Mouse (Mus musculus): ENCODE measurements at regions not wholly inside any gene's neighbourhood (a gene's known extent, or its start where the extent isn't known, plus 50 kb on each side); places are given as distances from the start of the nearest gene placed in this dataset.

GRCm38 (mm10) chr16:29896393-29896792, 167.8 kb upstream of the Hes1 start:
- no peak overlapping the region for H3K9ac ChIP-seq
- no peak overlapping the region for H3K4me2 ChIP-seq
- H3K4me3 ChIP-seq: no peak overlapping the region
- 77% methylated on average over 4 of the region's 4 CpGs for WGBS
- H3K27ac ChIP-seq: no peak overlapping the region
- no peaks in the 10 kb centered on the region for H3K36me3 ChIP-seq
- H3K4me1 ChIP-seq (replicated peaks): peaks cover 24% of the 10 kb centered on the region
- no peaks in the 10 kb centered on the region for H3K9me3 ChIP-seq (replicated peaks)
- no peaks in the 10 kb centered on the region for H3K27me3 ChIP-seq
- no peak for ATAC-seq (replicated peaks; ENCODE audit: insufficient number of reproducible peaks, insufficient read depth, low FRiP score, low read depth)

- Histone ChIP-seq H3K36me3 (no peaks in the 10 kb centered on the region), H3K9ac (no peak overlapping the region), H3K27ac (no peak overlapping the region), H3K4me2 (no peak overlapping the region), H3K4me3 (no peak overlapping the region), H3K27me3 (0 out of 2 replicates have a peak, but pooled peaks cover 4% of the 10 kb centered on the region), H3K9me3 (replicated peaks) (no peaks in the 10 kb centered on the region), H3K4me1 (replicated peaks) (no peaks in the 10 kb centered on the region; the same call in 1 of the 2 replicates)
- WGBS: 68% methylated on average over 8 of the region's 8 CpGs
- ATAC-seq (replicated peaks; ENCODE audit: insufficient number of reproducible peaks, insufficient read depth, low FRiP score, low read depth): no peak
These were observed 160.7 kb upstream of the Hes1 start for GRCm38 (mm10) chr16:29903510-29903909.

GRCm38 (mm10) chr16:29904183-29904775, 159.9 kb upstream of the Hes1 start:
- Histone ChIP-seq H3K27ac (no peak overlapping the region), H3K9me3 (replicated peaks) (no peaks in the 10 kb centered on the region), H3K4me1 (replicated peaks) (no peaks in the 10 kb centered on the region; the same call in 1 of the 2 replicates), H3K27me3 (0 out of 2 replicates have a peak, but pooled peaks cover 4% of the 10 kb centered on the region), H3K9ac (no peak overlapping the region), H3K4me3 (no peak overlapping the region), H3K4me2 (no peak overlapping the region), H3K36me3 (no peaks in the 10 kb centered on the region)
- WGBS: 79% methylated on average over 9 of the region's 9 CpGs
- no peak for ATAC-seq (replicated peaks; ENCODE audit: insufficient number of reproducible peaks, insufficient read depth, low FRiP score, low read depth)

GRCm38 (mm10) chr16:29907331-29907730, 156.9 kb upstream of the Hes1 start:
- Histone ChIP-seq H3K9me3 (replicated peaks) (no peaks in the 10 kb centered on the region), H3K4me3 (no peak overlapping the region)

GRCm38 (mm10) chr16:29908031-29908430, 156.2 kb upstream of the Hes1 start:
- Histone ChIP-seq H3K4me2 (no peak overlapping the region), H3K36me3 (no peaks in the 10 kb centered on the region), H3K27ac (no peak overlapping the region), H3K9me3 (replicated peaks) (no peaks in the 10 kb centered on the region), H3K4me3 (no peak overlapping the region), H3K9ac (no peak overlapping the region), H3K27me3 (0 out of 2 replicates have a peak, but pooled peaks cover 4% of the 10 kb centered on the region), H3K4me1 (replicated peaks) (no peaks in the 10 kb centered on the region; the same call in 1 of the 2 replicates)
- WGBS: 55% methylated on average over 8 of the region's 8 CpGs
- ATAC-seq (replicated peaks; ENCODE audit: insufficient number of reproducible peaks, insufficient read depth, low FRiP score, low read depth): no peak

More at GRCm38 (mm10) chr16:29907331-29907730, 156.9 kb upstream of the Hes1 start:
- Histone ChIP-seq H3K9ac (no peak overlapping the region), H3K27ac (no peak overlapping the region), H3K4me1 (replicated peaks) (no peaks in the 10 kb centered on the region; the same call in 1 of the 2 replicates), H3K4me2 (no peak overlapping the region), H3K27me3 (0 out of 2 replicates have a peak, but pooled peaks cover 4% of the 10 kb centered on the region), H3K36me3 (no peaks in the 10 kb centered on the region)
- no peak for ATAC-seq (replicated peaks; ENCODE audit: insufficient number of reproducible peaks, insufficient read depth, low FRiP score, low read depth)
- WGBS: 75% methylated on average over 7 of the region's 7 CpGs

GRCm38 (mm10) chr16:29909923-29910465, 154.2 kb upstream of the Hes1 start:
- Histone ChIP-seq H3K9ac (no peak overlapping the region), H3K4me2 (no peak overlapping the region), H3K36me3 (no peaks in the 10 kb centered on the region), H3K27me3 (0 out of 2 replicates have a peak, but pooled peaks cover 4% of the 10 kb centered on the region), H3K4me3 (no peak overlapping the region), H3K27ac (no peak overlapping the region), H3K4me1 (replicated peaks) (no peaks in the 10 kb centered on the region), H3K9me3 (replicated peaks) (no peaks in the 10 kb centered on the region)
- 52% methylated on average over 5 of the region's 5 CpGs for WGBS
- ATAC-seq (replicated peaks; ENCODE audit: insufficient number of reproducible peaks, insufficient read depth, low FRiP score, low read depth): no peak

- Histone ChIP-seq H3K4me2 (no peak overlapping the region), H3K9me3 (replicated peaks) (no peaks in the 10 kb centered on the region), H3K27me3 (no peaks in the 10 kb centered on the region), H3K36me3 (no peaks in the 10 kb centered on the region), H3K9ac (no peak overlapping the region), H3K4me3 (no peak overlapping the region), H3K27ac (no peak overlapping the region), H3K4me1 (replicated peaks) (peaks cover 3% of the 10 kb centered on the region; the same call in 1 of the 2 replicates)
- 0 out of 2 replicates have a peak, but pooled peaks have one; percentile 39 for ATAC-seq (replicated peaks; ENCODE audit: insufficient number of reproducible peaks, insufficient read depth, low FRiP score, low read depth)
- WGBS: 57% methylated on average over 7 of the region's 7 CpGs
These were observed 153.0 kb upstream of the Hes1 start for GRCm38 (mm10) chr16:29911164-29911571.

GRCm38 (mm10) chr16:29913357-29914010, 150.7 kb upstream of the Hes1 start:
- peaks cover 3% of the 10 kb centered on the region; the same call in 1 of the 2 replicates for H3K4me1 ChIP-seq (replicated peaks)
- no peak overlapping the region for H3K4me3 ChIP-seq
- no peak overlapping the region for H3K4me2 ChIP-seq
- H3K27ac ChIP-seq: no peak overlapping the region
- no peaks in the 10 kb centered on the region for H3K27me3 ChIP-seq
- no peak for ATAC-seq (replicated peaks; ENCODE audit: insufficient number of reproducible peaks, insufficient read depth, low FRiP score, low read depth)
- H3K9ac ChIP-seq: no peak overlapping the region
- 65% methylated on average over 8 of the region's 8 CpGs for WGBS
- H3K9me3 ChIP-seq (replicated peaks): no peaks in the 10 kb centered on the region
- no peaks in the 10 kb centered on the region for H3K36me3 ChIP-seq

GRCm38 (mm10) chr16:29915346-29915745, 148.8 kb upstream of the Hes1 start:
- Histone ChIP-seq H3K4me2 (no peak overlapping the region), H3K27me3 (no peaks in the 10 kb centered on the region), H3K36me3 (no peaks in the 10 kb centered on the region), H3K27ac (no peak overlapping the region), H3K4me1 (replicated peaks) (peaks cover 3% of the 10 kb centered on the region; the same call in 1 of the 2 replicates), H3K4me3 (no peak overlapping the region), H3K9me3 (replicated peaks) (no peaks in the 10 kb centered on the region), H3K9ac (no peak overlapping the region)
- 68% methylated on average over 11 of the region's 11 CpGs for WGBS
- no peak for ATAC-seq (replicated peaks; ENCODE audit: insufficient number of reproducible peaks, insufficient read depth, low FRiP score, low read depth)

- Histone ChIP-seq H3K4me2 (no peak overlapping the region), H3K9me3 (replicated peaks) (no peaks in the 10 kb centered on the region), H3K4me3 (no peak overlapping the region), H3K27ac (no peak overlapping the region), H3K4me1 (replicated peaks) (peaks cover 6% of the 10 kb centered on the region; the same call in 1 of the 2 replicates), H3K36me3 (no peaks in the 10 kb centered on the region), H3K27me3 (no peaks in the 10 kb centered on the region), H3K9ac (no peak overlapping the region)
- WGBS: 62% methylated on average over 3 of the region's 3 CpGs
- ATAC-seq (replicated peaks; ENCODE audit: insufficient number of reproducible peaks, insufficient read depth, low FRiP score, low read depth): no peak
These were observed 146.2 kb upstream of the Hes1 start for GRCm38 (mm10) chr16:29917989-29918388.

- Histone ChIP-seq H3K36me3 (no peaks in the 10 kb centered on the region), H3K4me3 (no peak overlapping the region), H3K4me1 (replicated peaks) (peaks cover 6% of the 10 kb centered on the region; the same call in 1 of the 2 replicates), H3K27ac (no peak overlapping the region), H3K27me3 (no peaks in the 10 kb centered on the region), H3K9ac (no peak overlapping the region), H3K4me2 (no peak overlapping the region), H3K9me3 (replicated peaks) (no peaks in the 10 kb centered on the region)
- WGBS: 82% methylated on average over 6 of the region's 6 CpGs
- no peak for ATAC-seq (replicated peaks; ENCODE audit: insufficient number of reproducible peaks, insufficient read depth, low FRiP score, low read depth)
These were observed 145.8 kb upstream of the Hes1 start for GRCm38 (mm10) chr16:29918396-29918795.

Data from heart, embryonic 15.5 days (tissue).